Mouse (Mus musculus) intestine, postnatal 0 days (tissue): ENCODE data around the gene Slc9a3r2. TPM values are rescaled to one million over a fixed set of nuclear protein-coding genes. Genes with fewer than 3 reads are reported as not detected.
A peak's percentile ranks its signal among the peaks of the same experiment; 100 is the strongest.

ENCODE experiments used
- ATAC-seq: fragments of 200-750 bp; cut with Nextera tagmentation; 2 replicates; pipeline ENCODE4 v1.8.0; 2017; ENCODE audit warnings: mild to moderate bottlenecking, moderate TSS enrichment, moderate library complexity
- H3K27ac ChIP-seq: fragments of 300-500 bp; sonication (generic); 2 replicates; pipeline ENCODE4 v1.5.1; 2014; ENCODE audit warnings: mild to moderate bottlenecking, low read depth, low read length, moderate library complexity
- H3K27me3 ChIP-seq: fragments of 300-500 bp; sonication (generic); replicated peaks from 2 replicates; pipeline ENCODE4 v1.6.1; 2014; ENCODE audit warnings: low read length, mixed read lengths; ENCODE audit not compliant: control insufficient read depth, insufficient read depth
- H3K36me3 ChIP-seq: fragments of 300-500 bp; sonication (generic); 2 replicates; pipeline ENCODE4 v1.6.1; 2014; ENCODE audit warnings: mild to moderate bottlenecking, moderate library complexity; ENCODE audit not compliant: control insufficient read depth, insufficient read depth
- H3K4me1 ChIP-seq: fragments of 300-500 bp; sonication (generic); replicated peaks from 2 replicates; pipeline ENCODE4 v1.6.1; 2014; ENCODE audit warnings: antibody characterized with exemption, low read length, mixed read lengths; ENCODE audit not compliant: control insufficient read depth, insufficient read depth
- H3K4me2 ChIP-seq: fragments of 300-500 bp; sonication (generic); replicated peaks from 2 replicates; pipeline ENCODE4 v1.6.1; 2014; ENCODE audit warnings: low read depth, mild to moderate bottlenecking, moderate library complexity
- H3K4me3 ChIP-seq: fragments of 300-500 bp; sonication (generic); 2 replicates; pipeline ENCODE4 v1.5.1; 2014; ENCODE audit warnings: low read depth, low read length
- H3K9ac ChIP-seq: fragments of 300-500 bp; sonication (generic); 2 replicates; pipeline ENCODE4 v1.6.1; 2014; ENCODE audit warnings: mild to moderate bottlenecking, low read depth, low read length
- H3K9me3 ChIP-seq: fragments of 300-500 bp; sonication (generic); 2 replicates; pipeline ENCODE4 v1.6.1; 2016; ENCODE audit warnings: mixed run types; ENCODE audit not compliant: control insufficient read depth
- CTCF ChIP-seq: sonication (generic); IDR thresholded peaks from 2 replicates; pipeline ENCODE4 v1.5.1; 2016; ENCODE audit warnings: low read depth, mild to moderate bottlenecking, control low read depth, antibody characterized with exemption, moderate library complexity
- WGBS: fragments of 180-500 bp; shearing (Covaris S2); extraction: QIAGEN DNeasy Blood & Tissue Kit; methylation state at CpG from one replicate; pipeline ENCODE4 v1.1.7; 2014; 5-methylcytosine and 5-hydroxymethylcytosine counted together
- polyA plus RNA-seq: library from polyadenylated mRNA; unstranded; fragments of >200 nt; fragmentation: Nextera tagmentation; extraction: Ambion mirVana; gene quantifications from 2 replicates; pipeline ENCODE4 v1.2.1, GENCODE M21; 2015

Slc9a3r2 gene
- polyA plus RNA-seq, 1 experiment from 2014 or later = 26.5 TPM

DNA sequence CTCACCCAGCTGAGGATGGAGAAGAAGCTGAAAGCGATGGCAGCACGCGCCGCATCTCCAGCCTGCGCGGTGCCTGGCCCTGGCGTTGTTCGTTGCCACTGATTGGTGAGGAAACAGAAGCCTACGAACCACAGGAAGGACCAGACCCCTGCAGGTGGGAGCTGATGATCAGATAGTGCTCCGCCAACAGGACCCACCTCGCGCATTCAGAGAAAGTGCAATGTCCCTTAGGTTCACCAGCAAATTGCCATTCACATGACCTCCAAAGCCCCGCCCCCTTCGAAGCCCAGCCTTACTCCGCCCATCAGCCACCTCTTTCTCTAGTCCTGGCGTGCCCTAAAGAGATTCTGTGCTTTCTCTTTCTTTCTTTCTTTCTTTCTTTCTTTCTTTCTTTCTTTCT, 36.4 kb upstream of the Slc9a3r2 start:
- ATAC-seq = 0 out of 2 replicates have a peak, but pooled peaks have one; percentile 61
- H3K4me2 ChIP-seq = peak overlapping the region; percentile 45

DNA sequence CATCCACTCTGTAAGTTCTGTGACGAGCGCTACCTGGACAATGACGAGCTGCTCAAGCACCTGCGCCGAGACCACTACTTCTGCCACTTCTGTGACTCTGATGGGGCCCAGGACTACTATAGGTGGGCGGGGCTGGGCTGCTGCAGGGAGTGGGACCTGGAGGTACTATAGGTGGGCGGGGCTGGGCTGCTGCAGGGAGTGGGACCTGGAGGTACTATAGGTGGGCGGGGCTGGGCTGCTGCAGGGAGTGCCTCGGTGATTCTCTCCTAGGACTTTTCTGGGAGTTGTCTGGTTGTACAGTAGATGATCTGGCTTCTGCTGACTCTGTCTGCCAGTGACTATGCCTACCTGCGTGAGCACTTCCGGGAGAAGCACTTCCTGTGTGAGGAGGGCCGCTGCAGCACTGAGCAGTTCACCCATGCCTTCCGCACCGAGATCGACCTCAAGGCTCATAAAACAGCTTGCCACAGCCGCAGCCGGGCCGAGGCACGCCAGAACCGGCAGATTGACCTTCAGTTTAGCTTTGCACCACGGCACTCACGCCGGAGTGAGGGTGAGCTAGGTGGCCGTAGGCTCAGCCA, 27.5 kb upstream of the Slc9a3r2 start:
- no peak overlapping the region for H3K9ac ChIP-seq
- H3K27ac ChIP-seq = peak overlapping the region; percentile 62
- 49% methylated on average over 24 of the region's 24 CpGs for WGBS
- TF ChIP-seq CTCF = no peak
- H3K9me3 ChIP-seq = no peaks in the 10 kb centered on the region
- H3K4me3 ChIP-seq = no peak overlapping the region
- peak overlapping the region; percentile 48 for H3K4me2 ChIP-seq
- no peaks in the 10 kb centered on the region for H3K27me3 ChIP-seq
- peak; percentile 76 for ATAC-seq
- peaks cover 67% of the 10 kb centered on the region for H3K36me3 ChIP-seq
- H3K4me1 ChIP-seq = no peaks in the 10 kb centered on the region

More for the DNA sequence above, 36.4 kb upstream of the Slc9a3r2 start:
- Histone ChIP-seq H3K36me3 (peaks cover 7% of the 10 kb centered on the region), H3K4me1 (peaks cover 6% of the 10 kb centered on the region; the same call in 1 of the 2 replicates), H3K9ac (no peak overlapping the region; the same call in 1 of the 2 replicates), H3K27me3 (peaks cover 36% of the 10 kb centered on the region), H3K9me3 (no peaks in the 10 kb centered on the region), H3K4me3 (0 out of 2 replicates have a peak overlapping the region, but pooled peaks have one; percentile 2), H3K27ac (no peak overlapping the region)
- no peak for TF ChIP-seq CTCF
- WGBS = 37% methylated on average over 16 of the region's 16 CpGs

DNA sequence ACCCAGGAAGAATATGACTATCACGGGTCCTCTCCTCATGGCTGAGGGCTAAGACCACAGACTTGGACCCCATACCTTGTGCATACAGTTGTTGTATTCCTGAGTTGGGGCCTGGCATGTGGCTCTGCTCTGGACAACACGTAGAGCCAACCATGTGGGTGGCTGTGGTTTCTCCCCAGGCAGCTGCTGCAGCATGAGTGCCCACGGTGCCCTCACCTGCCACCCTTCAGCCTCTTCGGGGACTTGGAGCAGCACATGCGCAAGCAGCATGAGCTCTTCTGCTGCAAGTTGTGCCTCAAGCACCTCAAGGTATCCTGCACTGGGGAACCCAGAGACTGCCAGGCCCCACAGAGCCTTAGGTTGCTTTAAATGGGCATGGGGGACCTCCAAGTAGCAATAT, 26.8 kb upstream of the Slc9a3r2 start:
- Histone ChIP-seq H3K4me3 (no peak overlapping the region), H3K4me1 (peaks cover 1% of the 10 kb centered on the region; the same call in 1 of the 2 replicates), H3K36me3 (peaks cover 63% of the 10 kb centered on the region), H3K9ac (no peak overlapping the region), H3K4me2 (no peak overlapping the region), H3K27ac (peak overlapping the region; percentile 21), H3K27me3 (no peaks in the 10 kb centered on the region), H3K9me3 (no peaks in the 10 kb centered on the region)
- 94% methylated on average over 5 of the region's 5 CpGs for WGBS
- no peak for TF ChIP-seq CTCF
- no peak for ATAC-seq

DNA sequence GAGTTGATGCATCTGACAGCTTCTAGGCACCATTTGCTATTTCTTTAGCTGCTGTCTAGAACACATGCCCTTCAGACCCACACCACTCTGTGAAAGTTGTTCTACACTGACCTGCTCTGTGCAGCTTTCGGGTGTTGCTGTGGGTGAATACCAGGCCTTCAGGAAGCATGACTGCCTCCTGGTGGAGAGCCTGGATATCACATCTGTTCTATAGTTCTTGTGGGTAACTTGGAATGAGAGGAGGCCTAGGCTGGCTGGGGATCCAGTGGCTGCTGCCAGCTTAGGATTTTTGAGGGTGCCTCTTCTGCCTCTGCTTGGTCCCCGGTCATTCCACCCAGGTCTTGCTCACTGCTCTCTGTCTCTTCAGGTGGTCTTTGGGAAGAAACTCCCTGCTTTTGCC, 26.1 kb upstream of the Slc9a3r2 start:
- Histone ChIP-seq H3K4me3 (no peak overlapping the region), H3K4me1 (peaks cover 8% of the 10 kb centered on the region; the same call in 1 of the 2 replicates), H3K27ac (no peak overlapping the region), H3K36me3 (peaks cover 57% of the 10 kb centered on the region), H3K27me3 (no peaks in the 10 kb centered on the region), H3K4me2 (no peak overlapping the region), H3K9me3 (no peaks in the 10 kb centered on the region), H3K9ac (no peak overlapping the region)
- 58% methylated on average over 2 of the region's 2 CpGs for WGBS
- TF ChIP-seq CTCF = peak; percentile 90
- no peak; the same call in 1 of the 2 replicates for ATAC-seq

DNA sequence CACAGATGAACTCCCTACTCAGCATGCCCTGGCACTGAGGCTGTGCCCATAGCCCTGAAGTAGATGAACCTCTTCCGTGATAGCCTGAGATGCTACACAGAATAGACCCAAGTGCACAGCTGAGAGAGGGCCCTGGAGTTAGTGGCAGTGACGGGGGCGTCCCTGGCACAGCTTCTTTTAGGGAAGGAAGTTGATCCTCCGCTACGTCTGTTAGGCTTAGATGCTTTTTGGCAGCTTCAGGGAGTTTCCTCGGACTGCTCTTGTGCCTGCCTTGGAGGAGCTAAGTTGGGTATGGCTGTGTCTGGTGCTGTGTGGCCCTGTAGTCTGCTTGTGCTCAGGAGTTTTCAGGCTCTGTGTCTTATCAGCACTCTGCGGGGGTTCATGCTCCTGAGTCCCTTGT, 24.1 kb upstream of the Slc9a3r2 start:
- H3K9me3 ChIP-seq = no peaks in the 10 kb centered on the region
- peaks cover 16% of the 10 kb centered on the region; the same call in 1 of the 2 replicates for H3K4me1 ChIP-seq
- no peak overlapping the region for H3K27ac ChIP-seq
- H3K9ac ChIP-seq = no peak overlapping the region
- WGBS = 85% methylated on average over 7 of the region's 7 CpGs
- no peak overlapping the region for H3K4me2 ChIP-seq
- no peak for ATAC-seq
- no peak for TF ChIP-seq CTCF
- H3K4me3 ChIP-seq = no peak overlapping the region
- no peaks in the 10 kb centered on the region for H3K27me3 ChIP-seq
- H3K36me3 ChIP-seq = peaks cover 38% of the 10 kb centered on the region

DNA sequence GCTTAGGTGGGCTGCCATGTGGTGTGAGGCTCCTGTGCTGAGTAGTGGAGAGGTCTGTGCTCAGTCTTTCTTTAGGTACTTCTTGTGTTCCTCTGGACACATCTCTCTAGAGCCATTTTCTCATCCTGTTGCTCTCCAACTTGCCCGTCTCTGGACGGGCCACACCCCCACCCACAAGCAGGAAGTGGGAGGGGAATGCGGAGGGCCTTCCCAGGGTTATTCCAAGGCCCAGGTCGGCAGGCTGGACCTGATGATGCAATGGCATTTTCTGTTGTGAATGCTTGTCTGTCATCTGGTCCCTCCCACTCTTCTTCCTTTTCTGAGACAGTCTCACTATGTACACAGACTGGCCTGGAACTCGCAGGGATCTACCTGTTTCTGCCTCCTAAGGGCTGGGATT, 22.0 kb upstream of the Slc9a3r2 start:
- H3K4me3 ChIP-seq = peak overlapping the region; percentile 3; the same call in 1 of the 2 replicates
- WGBS = 11% methylated on average over 5 of the region's 5 CpGs
- peaks cover 16% of the 10 kb centered on the region for H3K4me1 ChIP-seq
- peak; percentile 49 for ATAC-seq
- H3K36me3 ChIP-seq = peaks cover 16% of the 10 kb centered on the region; the same call in 1 of the 2 replicates
- TF ChIP-seq CTCF = no peak
- no peak overlapping the region for H3K9ac ChIP-seq
- H3K4me2 ChIP-seq = peak overlapping the region; percentile 72
- no peak overlapping the region; the same call in 1 of the 2 replicates for H3K27ac ChIP-seq
- no peaks in the 10 kb centered on the region for H3K27me3 ChIP-seq
- H3K9me3 ChIP-seq = no peaks in the 10 kb centered on the region
